Mouse (Mus musculus): ENCODE results near the gene Tenm2. TPM values are rescaled to one million over a fixed set of nuclear protein-coding genes. Genes with fewer than 3 reads are reported as not detected.

Gene Tenm2
- total RNA-seq (2015) (not detected in 2 replicates), total RNA-seq (2017) (not detected in 2 replicates)

GRCm38 (mm10) chr11:37235914-37236600, at the start of gene Tenm2:
Gene Tenm2 (minus strand): TSS chr11:37235964.
- ATAC-seq (ENCODE audit: poor library complexity, severe bottlenecking): no peak

- ATAC-seq (ENCODE audit: poor library complexity, severe bottlenecking): no peak
These were observed 49.4 kb upstream of the Tenm2 start for GRCm38 (mm10) chr11:37285186-37285585.

GRCm38 (mm10) chr11:37248796-37249195, 13.0 kb upstream of the Tenm2 start:
- ATAC-seq (ENCODE audit: poor library complexity, severe bottlenecking): no peak

GRCm38 (mm10) chr11:37237096-37237725, 1.4 kb upstream of the Tenm2 start:
- no peak for ATAC-seq (ENCODE audit: poor library complexity, severe bottlenecking)

- ATAC-seq (ENCODE audit: poor library complexity, severe bottlenecking): no peak
These were observed 878 bp upstream of the Tenm2 start for GRCm38 (mm10) chr11:37236601-37237083.

GRCm38 (mm10) chr11:37235021-37235795, 556 bp downstream of the Tenm2 start:
- ATAC-seq (ENCODE audit: poor library complexity, severe bottlenecking): no peak

- no peak for ATAC-seq (ENCODE audit: poor library complexity, severe bottlenecking)
These were observed 8.4 kb downstream of the Tenm2 start for GRCm38 (mm10) chr11:37227404-37227803.

- no peak for ATAC-seq (ENCODE audit: poor library complexity, severe bottlenecking)
These were observed 8.8 kb downstream of the Tenm2 start for GRCm38 (mm10) chr11:37226943-37227342.

- no peak for ATAC-seq (ENCODE audit: poor library complexity, severe bottlenecking)
These were observed 13.0 kb downstream of the Tenm2 start for GRCm38 (mm10) chr11:37222737-37223136.

GRCm38 (mm10) chr11:37222056-37222455, 13.7 kb downstream of the Tenm2 start:
- ATAC-seq (ENCODE audit: poor library complexity, severe bottlenecking): no peak

GRCm38 (mm10) chr11:37220921-37221320, 14.8 kb downstream of the Tenm2 start:
- no peak for ATAC-seq (ENCODE audit: poor library complexity, severe bottlenecking)

GRCm38 (mm10) chr11:37186132-37186531, 49.6 kb downstream of the Tenm2 start:
- no peak for ATAC-seq (ENCODE audit: poor library complexity, severe bottlenecking)

- ATAC-seq (ENCODE audit: poor library complexity, severe bottlenecking): no peak
These were observed 58.3 kb downstream of the Tenm2 start for GRCm38 (mm10) chr11:37177426-37177825.

- ATAC-seq (ENCODE audit: poor library complexity, severe bottlenecking): no peak
These were observed 81.6 kb downstream of the Tenm2 start for GRCm38 (mm10) chr11:37153933-37154880.

GRCm38 (mm10) chr11:37153382-37153781, 82.4 kb downstream of the Tenm2 start:
- no peak for ATAC-seq (ENCODE audit: poor library complexity, severe bottlenecking)

- ATAC-seq (ENCODE audit: poor library complexity, severe bottlenecking): no peak
These were observed 85.8 kb downstream of the Tenm2 start for GRCm38 (mm10) chr11:37150011-37150410.

GRCm38 (mm10) chr11:37143996-37144395, 91.8 kb downstream of the Tenm2 start:
- ATAC-seq (ENCODE audit: poor library complexity, severe bottlenecking): no peak

GRCm38 (mm10) chr11:37143478-37143877, 92.3 kb downstream of the Tenm2 start:
- ATAC-seq (ENCODE audit: poor library complexity, severe bottlenecking): no peak

- ATAC-seq (ENCODE audit: poor library complexity, severe bottlenecking): no peak
These were observed 106.9 kb downstream of the Tenm2 start for GRCm38 (mm10) chr11:37128893-37129292.

GRCm38 (mm10) chr11:37118058-37118457, 117.7 kb downstream of the Tenm2 start:
- no peak for ATAC-seq (ENCODE audit: poor library complexity, severe bottlenecking)

Data from megakaryocyte, adult 5-6 weeks (primary cell).